Mouse (Mus musculus) bone marrow macrophage, adult 2 months (primary cell): ENCODE data around the gene Gata3. TPM values are rescaled to one million over a fixed set of nuclear protein-coding genes. Genes with fewer than 3 reads are reported as not detected.

Experiments used
- H3K27ac ChIP-seq: 2 replicates; pipeline ENCODE4 v1.5.1; 2012; ENCODE audit warnings: low read depth, low read length; ENCODE audit not compliant: insufficient read depth
- H3K4me1 ChIP-seq: 2 replicates; pipeline ENCODE4 v1.6.1; 2012; ENCODE audit warnings: low read length; ENCODE audit not compliant: control insufficient read depth, insufficient read depth
- H3K4me3 ChIP-seq: 2 replicates; pipeline ENCODE4 v1.5.1; 2012; ENCODE audit warnings: mild to moderate bottlenecking, low read length, moderate library complexity; ENCODE audit not compliant: insufficient read depth
- CTCF ChIP-seq: IDR thresholded peaks from 2 replicates; pipeline ENCODE4 v1.5.1; 2012; ENCODE audit warnings: low read depth, mild to moderate bottlenecking, low read length, moderate library complexity
- POLR2A ChIP-seq: IDR thresholded peaks from 2 replicates; pipeline ENCODE4 v1.6.1; 2012; ENCODE audit warnings: mild to moderate bottlenecking, low read depth, low read length, borderline replicate concordance
- polyA plus RNA-seq: library from polyadenylated mRNA; stranded (reverse); fragments of >200 nt; gene quantifications from 2 replicates; pipeline ENCODE4 v1.2.4, GENCODE M21; 2012; ENCODE audit not compliant: missing spikeins, insufficient read depth, insufficient read length

The Gata3 gene
- polyA plus RNA-seq, 1 experiment, result not detected

DNA sequence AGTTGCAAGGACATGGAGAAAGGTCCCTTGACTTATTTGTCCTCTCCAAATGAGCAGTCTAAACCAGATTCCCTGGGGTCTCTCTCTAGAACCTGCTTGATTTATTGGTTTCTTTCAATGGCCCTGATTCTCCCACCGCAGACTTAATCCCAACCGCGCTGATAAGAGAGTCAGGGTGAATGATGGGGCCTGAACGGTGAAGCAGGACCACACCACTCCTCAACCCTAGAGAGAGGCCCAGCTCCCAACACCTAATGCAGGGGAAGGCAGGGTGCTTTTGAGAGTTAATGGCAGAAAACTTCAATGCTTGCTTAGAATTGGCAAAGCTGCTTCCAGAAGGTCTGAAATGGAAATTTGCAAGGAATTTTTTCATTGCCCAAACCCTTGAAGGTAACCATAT, 14.6 kb downstream of the Gata3 start:
- H3K27ac ChIP-seq, result no peak overlapping the region
- TF ChIP-seq POLR2A (no peak), CTCF (no peak)
- H3K4me1 ChIP-seq, result 0 out of 2 replicates have a peak, but pooled peaks cover 6% of the 10 kb centered on the region
- H3K4me3 ChIP-seq, result no peak overlapping the region

GRCm38 (mm10) chr2:9874467-9875219, 15.2 kb downstream of the Gata3 start:
- no peak for TF ChIP-seq CTCF
- TF ChIP-seq POLR2A, result no peak
- H3K4me1 ChIP-seq, result 0 out of 2 replicates have a peak, but pooled peaks cover 6% of the 10 kb centered on the region
- H3K27ac ChIP-seq, result no peak overlapping the region
- H3K4me3 ChIP-seq, result no peak overlapping the region

DNA sequence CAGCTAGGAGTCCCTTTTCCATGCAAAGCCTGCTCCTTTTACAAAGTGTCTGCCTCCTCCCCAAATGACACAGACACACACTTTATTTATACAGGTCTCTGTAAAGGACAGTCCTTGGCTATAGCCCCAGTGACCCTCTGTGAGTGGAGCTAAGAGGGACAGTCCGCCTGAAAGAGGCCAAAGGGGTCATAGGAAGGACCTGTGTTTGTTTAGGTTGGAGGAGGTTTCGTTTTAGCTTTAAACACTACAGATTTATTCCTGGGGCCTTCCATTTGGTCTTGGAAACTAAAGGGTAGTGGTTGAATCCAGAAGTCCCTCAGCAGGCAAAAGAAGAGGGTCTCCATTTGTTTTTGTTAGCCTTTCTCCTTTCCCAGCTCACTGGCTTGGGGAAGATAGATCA, 16.1 kb downstream of the Gata3 start:
- no peak overlapping the region for H3K27ac ChIP-seq
- 0 out of 2 replicates have a peak, but pooled peaks cover 6% of the 10 kb centered on the region for H3K4me1 ChIP-seq
- no peak overlapping the region for H3K4me3 ChIP-seq
- TF ChIP-seq CTCF (no peak), POLR2A (no peak)

DNA sequence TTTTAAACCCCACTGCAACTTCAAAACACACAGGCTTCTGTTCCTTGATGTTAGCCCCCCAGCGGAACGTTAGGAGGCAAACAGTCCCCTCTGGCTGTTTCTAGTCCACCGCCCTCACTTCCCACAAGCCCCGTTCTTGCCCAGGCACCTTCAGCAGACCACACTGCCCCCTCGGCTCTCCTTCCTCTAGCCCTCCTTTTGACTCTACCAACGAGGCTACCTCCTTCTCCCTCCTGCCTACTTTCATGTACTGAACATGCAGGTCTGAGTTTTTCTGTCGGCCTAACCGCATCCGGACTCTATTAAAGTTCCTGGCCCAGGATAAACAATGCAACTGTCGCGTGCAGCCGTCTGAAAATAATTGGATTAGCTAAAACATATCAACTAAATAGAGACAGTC, 17.2 kb downstream of the Gata3 start:
- TF ChIP-seq POLR2A, result no peak
- TF ChIP-seq CTCF, result no peak
- 0 out of 2 replicates have a peak, but pooled peaks cover 2% of the 10 kb centered on the region for H3K4me1 ChIP-seq
- no peak overlapping the region for H3K27ac ChIP-seq
- H3K4me3 ChIP-seq, result no peak overlapping the region

- H3K4me3 ChIP-seq, result no peak overlapping the region
- H3K4me1 ChIP-seq, result 0 out of 2 replicates have a peak, but pooled peaks cover 2% of the 10 kb centered on the region
- no peak overlapping the region for H3K27ac ChIP-seq
- TF ChIP-seq POLR2A, result no peak
- TF ChIP-seq CTCF, result no peak
These were observed 18.0 kb downstream of the Gata3 start for GRCm38 (mm10) chr2:9871798-9872197.

- Histone ChIP-seq H3K4me3 (no peak overlapping the region), H3K27ac (no peak overlapping the region), H3K4me1 (0 out of 2 replicates have a peak, but pooled peaks cover 2% of the 10 kb centered on the region)
- no peak for TF ChIP-seq POLR2A
- no peak for TF ChIP-seq CTCF
These were observed 18.6 kb downstream of the Gata3 start for GRCm38 (mm10) chr2:9871141-9871716.

GRCm38 (mm10) chr2:9867092-9867825, 22.6 kb downstream of the Gata3 start:
- TF ChIP-seq CTCF (no peak), POLR2A (no peak)
- H3K4me1 ChIP-seq, result no peaks in the 10 kb centered on the region
- no peak overlapping the region for H3K27ac ChIP-seq
- H3K4me3 ChIP-seq, result no peak overlapping the region

- H3K27ac ChIP-seq, result no peak overlapping the region
- 0 out of 2 replicates have a peak, but pooled peaks cover 2% of the 10 kb centered on the region for H3K4me1 ChIP-seq
- no peak overlapping the region for H3K4me3 ChIP-seq
- TF ChIP-seq POLR2A, result no peak
- no peak for TF ChIP-seq CTCF
These were observed 29.1 kb downstream of the Gata3 start for GRCm38 (mm10) chr2:9860698-9861097.

GRCm38 (mm10) chr2:9855861-9856260, 34.0 kb downstream of the Gata3 start:
- 0 out of 2 replicates have a peak, but pooled peaks cover 2% of the 10 kb centered on the region for H3K4me1 ChIP-seq
- no peak overlapping the region for H3K4me3 ChIP-seq
- TF ChIP-seq POLR2A (no peak), CTCF (no peak)
- H3K27ac ChIP-seq, result no peak overlapping the region
